Mouse (Mus musculus) cerebellum, adult 11-12 months (tissue): ENCODE results near the gene Rps21.
A peak's percentile ranks its signal among the peaks of the same experiment; 100 is the strongest.

Experiments
- DNase-seq: peaks from one replicate; pipeline ENCODE4 v3.0.0; 2022

Gene Rps21

DNA sequence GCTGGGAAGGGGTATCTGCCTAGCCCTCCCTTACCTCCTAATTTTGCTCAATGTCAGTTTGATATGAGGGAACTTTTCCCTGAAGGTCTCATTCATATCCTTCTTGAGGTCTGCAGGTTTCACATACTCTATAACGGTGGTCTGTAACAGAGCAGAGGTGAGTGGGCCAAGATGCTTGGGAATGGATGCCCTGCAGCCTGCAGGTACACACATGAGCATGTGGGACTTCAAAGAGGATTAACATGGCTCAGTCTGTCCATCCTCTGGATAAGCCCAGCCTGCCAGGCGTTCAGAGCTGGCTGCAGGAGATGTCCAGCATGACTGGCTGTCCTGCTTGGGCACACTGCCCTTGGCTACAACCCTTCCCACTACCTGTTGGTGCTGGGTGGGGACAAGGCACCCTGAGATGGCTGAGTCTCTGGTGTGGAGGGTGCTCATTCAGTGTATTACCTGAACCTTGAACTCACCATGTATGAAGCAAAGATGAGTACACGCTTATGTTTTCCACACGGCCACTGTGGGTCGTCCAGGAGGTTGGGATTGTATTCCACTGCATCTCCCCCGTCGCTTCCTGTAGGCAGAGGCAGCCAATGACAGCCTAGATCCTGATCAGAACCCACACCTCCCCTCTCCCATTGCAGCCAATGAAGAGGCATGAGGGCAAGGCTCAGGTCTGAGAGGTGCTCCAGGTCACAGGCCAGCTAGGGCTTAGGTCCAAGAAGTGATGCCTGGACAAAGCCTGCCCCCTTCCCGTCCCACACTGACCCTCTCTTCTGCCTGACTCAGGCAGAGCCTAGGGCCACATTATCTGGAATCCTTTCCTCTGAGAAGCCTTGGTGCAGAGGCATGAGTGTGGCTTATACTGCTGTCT is 3.7 kb downstream of the Rps21 start:
- peak; percentile 22 for DNase-seq

GRCm38 (mm10) chr2:180261901-180262300 is 4.7 kb downstream of the Rps21 start:
- DNase-seq: peak; percentile 18

- DNase-seq: peak; percentile 15
Observed at GRCm38 (mm10) chr2:180262441-180262840, 5.3 kb downstream of the Rps21 start.

GRCm38 (mm10) chr2:180262891-180263290 is 5.7 kb downstream of the Rps21 start:
- peak; percentile 15 for DNase-seq

GRCm38 (mm10) chr2:180267955-180268354 is 10.8 kb downstream of the Rps21 start:
- no peak for DNase-seq

GRCm38 (mm10) chr2:180269329-180269728 is 12.2 kb downstream of the Rps21 start:
- DNase-seq: peak; percentile 27

DNA sequence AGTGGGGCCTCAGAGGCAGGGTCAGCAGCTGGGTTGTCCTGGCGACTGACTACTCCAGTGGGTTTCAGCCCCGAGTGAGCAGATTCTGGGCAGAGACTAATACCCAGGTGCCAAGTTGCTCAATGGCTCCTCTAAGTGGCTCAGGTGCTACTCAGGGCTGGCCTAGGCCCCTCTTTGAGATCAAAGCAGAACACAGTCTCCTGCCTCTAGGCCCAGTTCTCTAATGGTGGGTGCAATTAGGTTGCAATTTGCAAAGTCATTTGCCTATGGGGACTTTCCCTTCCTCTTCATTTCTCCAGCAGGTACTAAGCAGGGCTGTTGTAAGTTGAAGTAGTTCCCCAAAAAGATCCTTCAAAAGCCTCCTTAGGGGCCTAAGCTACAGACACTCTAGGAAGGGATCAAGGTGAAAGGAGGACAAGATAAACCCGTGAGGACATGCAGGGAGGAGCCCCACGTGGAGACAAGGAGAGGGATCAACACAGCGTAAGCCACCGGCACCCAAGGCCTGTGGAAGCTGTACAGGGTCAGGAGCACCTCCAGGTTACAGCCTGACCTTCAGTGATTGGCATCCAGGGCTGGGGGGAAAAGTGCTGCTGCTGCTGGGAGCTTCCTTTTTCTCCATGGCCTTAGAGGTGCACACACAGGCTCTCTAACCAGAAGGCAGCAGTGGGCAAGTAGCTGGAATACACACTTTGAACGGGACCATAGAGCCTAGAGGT is 13.5 kb downstream of the Rps21 start:
- peak; percentile 21 for DNase-seq

GRCm38 (mm10) chr2:180271804-180272395 is 14.7 kb downstream of the Rps21 start:
- peak; percentile 62 for DNase-seq

GRCm38 (mm10) chr2:180272884-180273321 is 15.7 kb downstream of the Rps21 start:
- peak; percentile 77 for DNase-seq

GRCm38 (mm10) chr2:180273394-180274244 is 16.4 kb downstream of the Rps21 start, which contains the start of gene Cables2:
Gene Cables2, minus strand, starts transcription at chr2:180273496.
- peak; percentile 94 for DNase-seq

DNA sequence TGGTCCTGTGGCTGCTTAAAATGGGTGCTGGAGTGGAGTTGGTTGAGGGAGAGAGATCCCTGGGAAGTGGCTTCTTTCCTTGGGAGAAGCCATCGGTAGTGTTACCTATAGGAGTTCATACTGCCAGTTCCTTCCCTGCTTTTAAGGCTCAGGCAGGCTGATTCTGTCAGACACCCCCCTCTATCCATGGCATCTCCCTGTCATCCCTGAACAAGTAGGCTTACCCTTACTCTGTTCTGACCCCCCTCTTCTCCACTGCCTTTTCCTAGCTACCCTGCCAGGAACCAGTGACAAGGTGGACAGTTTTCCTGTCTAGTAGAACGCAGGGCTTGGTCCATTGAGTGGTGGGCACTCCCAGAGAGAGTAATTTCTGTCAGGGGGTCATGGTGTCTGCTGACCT is 17.3 kb downstream of the Rps21 start:
- DNase-seq: peak; percentile 38

GRCm38 (mm10) chr2:180275836-180276235 is 18.7 kb downstream of the Rps21 start:
- peak; percentile 68 for DNase-seq

DNA sequence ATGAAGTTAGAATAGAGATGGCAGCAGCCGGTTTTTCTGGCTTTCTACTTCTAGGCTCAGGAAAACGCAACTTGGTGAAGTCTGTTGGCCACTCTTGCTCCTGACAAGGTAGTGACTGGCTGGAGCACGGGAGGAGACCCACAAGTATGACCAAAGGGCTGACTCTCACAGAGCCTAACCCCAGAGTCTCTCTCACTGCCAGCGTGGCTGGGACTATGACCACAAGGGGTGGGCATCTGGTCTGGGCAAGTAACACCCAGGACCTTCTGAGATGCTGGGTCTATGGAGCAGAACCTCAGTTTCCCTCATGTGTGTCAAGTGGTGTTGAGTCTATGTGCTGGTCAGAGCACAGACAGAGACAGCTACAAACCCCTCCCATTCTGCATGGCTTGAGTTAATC is 19.2 kb downstream of the Rps21 start:
- DNase-seq: peak; percentile 27

- DNase-seq: peak; percentile 21
Observed at GRCm38 (mm10) chr2:180276851-180277259, 19.7 kb downstream of the Rps21 start.

GRCm38 (mm10) chr2:180277773-180278320 is 20.7 kb downstream of the Rps21 start:
- peak; percentile 13 for DNase-seq

- DNase-seq: no peak
Observed at GRCm38 (mm10) chr2:180279321-180279720, 22.1 kb downstream of the Rps21 start.

GRCm38 (mm10) chr2:180288966-180289365 is 31.8 kb downstream of the Rps21 start:
- DNase-seq: no peak

DNA sequence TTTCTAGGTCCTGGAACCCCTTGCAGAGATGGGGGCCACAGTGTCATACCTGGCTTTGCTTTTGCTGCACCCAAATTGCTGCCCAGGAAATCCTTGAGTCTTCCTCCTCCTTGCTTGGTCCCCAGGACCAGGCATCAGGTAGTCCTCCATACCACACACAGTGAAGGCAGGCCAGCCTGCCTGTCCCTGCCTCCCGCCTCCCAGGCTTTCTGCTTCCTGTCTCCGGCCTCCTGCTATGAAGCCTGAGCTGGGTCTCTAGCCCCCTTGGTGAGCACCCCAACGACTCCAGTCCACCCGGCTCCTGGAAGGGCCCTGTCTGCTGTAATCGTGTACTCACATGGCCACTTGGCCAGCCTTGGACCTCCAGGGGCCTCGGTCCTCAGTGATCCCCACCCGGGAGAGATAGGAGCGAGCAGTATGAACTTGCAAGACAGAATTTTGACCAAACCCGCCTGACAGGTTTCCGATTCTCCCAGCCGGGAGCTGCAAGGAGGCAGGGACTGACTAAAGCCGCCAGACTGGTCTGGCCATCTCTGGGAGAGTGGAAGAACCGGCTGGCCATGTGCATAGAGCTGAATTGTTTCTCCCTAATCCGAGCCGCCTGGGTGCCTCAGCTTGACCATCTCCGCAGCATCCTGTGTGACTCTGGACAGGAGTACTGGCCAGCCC is 32.4 kb downstream of the Rps21 start, which contains the start of gene Rbbp8nl:
Gene Rbbp8nl, minus strand, starts transcription at position 440 of the 669 bp plus-strand sequence.
- DNase-seq: no peak

DNA sequence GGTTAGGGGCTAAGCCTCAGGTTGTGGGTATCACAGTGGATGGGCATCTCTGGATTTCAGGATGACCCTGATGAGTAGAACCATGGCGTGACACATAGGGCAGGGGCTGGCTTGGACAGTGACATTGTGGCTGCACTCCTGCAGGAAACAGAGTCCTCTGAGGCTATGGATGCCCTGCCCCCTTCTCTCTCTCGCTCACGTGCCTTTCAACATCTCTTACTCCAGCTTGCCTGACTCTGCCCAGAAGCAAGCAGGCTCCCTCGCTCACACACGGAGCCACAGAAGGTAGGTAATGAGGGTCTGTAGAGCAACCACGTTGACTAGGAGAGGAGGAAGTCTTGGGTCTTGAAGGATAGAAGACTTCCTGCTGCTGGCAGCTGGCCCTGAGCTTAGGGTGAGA is 33.3 kb downstream of the Rps21 start:
- no peak for DNase-seq

DNA sequence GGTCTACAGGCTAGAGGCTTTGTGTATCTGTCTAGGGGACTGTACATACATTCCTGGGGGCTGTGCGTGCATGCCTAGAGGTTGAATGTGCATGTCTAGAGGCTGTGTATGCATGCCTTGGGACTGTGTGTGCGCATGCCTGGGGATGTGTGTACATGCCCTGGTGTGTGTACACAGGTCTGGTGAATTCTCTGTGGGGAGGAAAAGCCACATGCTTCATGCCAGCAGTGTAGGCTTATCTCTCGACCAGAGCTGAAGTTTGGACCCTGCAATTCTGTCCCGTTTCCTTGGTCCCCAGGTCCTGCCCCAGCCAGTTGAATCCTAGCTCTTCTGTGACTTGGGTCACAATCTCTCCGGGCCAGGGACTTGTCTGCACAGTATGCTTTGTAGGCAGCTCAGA is 34.4 kb downstream of the Rps21 start:
- DNase-seq: no peak

DNA sequence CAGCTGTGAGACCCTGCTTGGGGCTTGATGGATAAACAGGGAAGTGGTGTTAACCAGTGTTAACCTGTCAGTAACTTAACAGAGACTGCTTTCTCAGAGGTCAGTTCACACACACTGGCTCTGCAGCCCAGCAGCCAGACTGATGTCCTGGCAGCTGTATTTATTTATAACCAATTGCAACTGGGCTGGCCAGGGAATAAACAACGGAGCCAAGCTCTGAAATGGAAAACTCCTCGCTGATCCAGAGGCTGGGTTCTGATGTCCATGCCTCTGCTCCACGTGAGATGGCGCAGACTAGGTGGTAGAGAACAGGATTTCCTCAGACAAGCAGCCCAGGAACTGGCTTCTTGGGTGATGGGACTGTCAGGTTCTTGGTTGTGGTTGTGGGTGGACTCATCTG is 34.8 kb downstream of the Rps21 start:
- no peak for DNase-seq
